Mouse (Mus musculus): ENCODE measurements around the gene Ccdc106. TPM values are rescaled to one million over a fixed set of nuclear protein-coding genes. Genes with fewer than 3 reads are reported as not detected.
"Not testable (repeated sequence)": the region's sequence is repeated elsewhere in the genome, so short reads cannot be mapped to it uniquely, and the experiment has no call there.

Ccdc106 gene
- total RNA-seq (2021) = 10 to 100 TPM; 66.1 to 73.5 TPM

GRCm38 (mm10) chr7:5020000-5020681 lies at the start of gene Ccdc106, which contains the start of gene Zfp865:
TSS of gene Ccdc106 (plus strand) at chr7:5020553.
TSS of gene Zfp865 (plus strand) at chr7:5020376.
- DNase-seq (ENCODE audit: extremely low spot score in 1 of 2, low spot score in 1 of 2) = peak; percentile 96 to 98

- no peak for DNase-seq (ENCODE audit: extremely low spot score in 1 of 2, low spot score in 1 of 2)
Measured at GRCm38 (mm10) chr7:4971068-4971467, 49.3 kb upstream of the Ccdc106 start, which contains the start of gene Sbk3. TSS of gene Sbk3 (minus strand) at chr7:4971168.

- DNase-seq (ENCODE audit: extremely low spot score in 1 of 2, low spot score in 1 of 2) = no peak
Measured at GRCm38 (mm10) chr7:4971710-4972109, 48.6 kb upstream of the Ccdc106 start.

GRCm38 (mm10) chr7:4972321-4973047 lies 47.9 kb upstream of the Ccdc106 start:
- DNase-seq (ENCODE audit: extremely low spot score in 1 of 2, low spot score in 1 of 2) = no peak

GRCm38 (mm10) chr7:4975455-4975854 lies 44.9 kb upstream of the Ccdc106 start:
- DNase-seq (ENCODE audit: extremely low spot score in 1 of 2, low spot score in 1 of 2) = no peak

GRCm38 (mm10) chr7:4976832-4977231 lies 43.5 kb upstream of the Ccdc106 start:
- DNase-seq (ENCODE audit: extremely low spot score in 1 of 2, low spot score in 1 of 2) = no peak

- DNase-seq (ENCODE audit: extremely low spot score in 1 of 2, low spot score in 1 of 2) = no peak
Measured at GRCm38 (mm10) chr7:4988250-4988649, 32.1 kb upstream of the Ccdc106 start.

GRCm38 (mm10) chr7:4993347-4993998 lies 26.9 kb upstream of the Ccdc106 start:
- no peak for DNase-seq (ENCODE audit: extremely low spot score in 1 of 2, low spot score in 1 of 2)

- no peak for DNase-seq (ENCODE audit: extremely low spot score in 1 of 2, low spot score in 1 of 2)
Measured at GRCm38 (mm10) chr7:4993999-4994788, 26.2 kb upstream of the Ccdc106 start.

- no peak for DNase-seq (ENCODE audit: extremely low spot score in 1 of 2, low spot score in 1 of 2)
Measured at GRCm38 (mm10) chr7:4995268-4996002, 24.9 kb upstream of the Ccdc106 start.

- peak; percentile 96 to 97 for DNase-seq (ENCODE audit: extremely low spot score in 1 of 2, low spot score in 1 of 2)
Measured at GRCm38 (mm10) chr7:4996003-4996895, 24.1 kb upstream of the Ccdc106 start, which contains the start of gene Zfp579. TSS of gene Zfp579 (minus strand) at chr7:4996158.

GRCm38 (mm10) chr7:4996934-4997333 lies 23.4 kb upstream of the Ccdc106 start:
- no peak for DNase-seq (ENCODE audit: extremely low spot score in 1 of 2, low spot score in 1 of 2)

GRCm38 (mm10) chr7:4999876-5000275 lies 20.5 kb upstream of the Ccdc106 start:
- no peak for DNase-seq (ENCODE audit: extremely low spot score in 1 of 2, low spot score in 1 of 2)

- DNase-seq (ENCODE audit: extremely low spot score in 1 of 2, low spot score in 1 of 2) = not testable (repeated sequence)
Measured at GRCm38 (mm10) chr7:5002876-5003275, 17.5 kb upstream of the Ccdc106 start.

GRCm38 (mm10) chr7:5008229-5008628 lies 12.1 kb upstream of the Ccdc106 start:
- DNase-seq (ENCODE audit: extremely low spot score in 1 of 2, low spot score in 1 of 2) = no peak

- DNase-seq (ENCODE audit: extremely low spot score in 1 of 2, low spot score in 1 of 2) = no peak
Measured at GRCm38 (mm10) chr7:5012681-5013513, 7.5 kb upstream of the Ccdc106 start.

- peak; percentile 93 for DNase-seq (ENCODE audit: extremely low spot score in 1 of 2, low spot score in 1 of 2)
Measured at GRCm38 (mm10) chr7:5014251-5015117, 5.9 kb upstream of the Ccdc106 start, which contains the start of the genes Zfp524 and Fiz1. TSS of gene Zfp524 (plus strand) at chr7:5014415. TSS of gene Fiz1 (minus strand) at chr7:5014697.

Measured in layer of hippocampus, postnatal 25 days (tissue).